Mouse (Mus musculus) A20 (cell line): ENCODE measurements around the gene Gm8994.

Experiments used
- DNase-seq: peaks from one replicate; pipeline ENCODE4 v3.0.0-alpha.2; 2011; ENCODE audit warnings: low read depth, low spot score

The Gm8994 gene

DNA sequence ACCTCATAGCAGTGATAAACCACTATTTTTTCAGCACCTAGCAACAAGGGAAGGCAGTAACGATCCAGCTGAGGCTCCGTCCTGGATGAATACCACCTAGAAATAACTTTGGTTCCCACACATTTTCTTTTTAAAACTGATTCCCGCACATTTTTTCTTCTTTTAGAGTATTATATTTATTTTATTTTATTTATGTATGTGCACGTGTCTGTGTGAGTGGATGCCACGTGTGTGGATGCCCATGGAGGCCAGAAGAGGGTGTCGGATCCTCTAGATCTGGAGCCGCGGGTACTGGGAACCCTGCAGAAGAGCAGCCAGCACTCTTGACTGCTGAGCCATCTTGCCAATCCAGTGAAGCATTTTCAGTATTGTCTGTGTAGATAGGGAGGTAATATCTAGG, 36.0 kb downstream of the Gm8994 start:
- no peak for DNase-seq

GRCm38 (mm10) chr6:136364008-136364407, 36.7 kb downstream of the Gm8994 start:
- DNase-seq, result no peak

DNA sequence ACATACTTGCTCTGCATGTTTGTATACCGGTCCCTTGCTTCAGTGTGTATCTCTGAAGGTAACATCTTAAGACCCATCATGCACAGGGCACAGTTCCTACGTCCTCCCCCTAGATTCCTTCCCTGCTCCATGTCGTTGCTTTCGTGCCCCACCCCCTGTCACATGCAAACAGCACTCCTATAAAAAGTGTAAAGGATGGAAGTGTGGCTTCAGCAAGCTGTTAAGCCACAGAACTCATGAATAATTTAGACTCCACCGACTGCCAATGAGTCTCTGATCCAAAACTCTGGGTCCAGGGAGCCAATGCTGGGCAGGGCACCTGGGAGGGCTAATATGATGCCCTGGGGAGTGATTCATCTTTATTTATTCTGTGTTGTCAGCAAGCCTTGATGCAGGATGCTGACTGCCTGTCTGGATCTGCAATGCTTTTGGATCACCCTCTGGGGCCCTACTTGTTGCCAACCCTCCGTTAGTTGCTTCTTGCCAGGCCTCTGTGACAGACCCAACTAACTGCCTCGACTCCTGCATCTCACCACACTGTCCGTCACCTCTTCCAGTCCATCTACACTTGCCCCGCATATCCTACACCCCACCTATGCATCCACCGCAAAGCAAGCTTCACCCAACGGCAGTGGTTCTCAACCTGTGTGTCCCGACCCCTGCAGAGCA, 37.2 kb downstream of the Gm8994 start:
- no peak for DNase-seq

DNA sequence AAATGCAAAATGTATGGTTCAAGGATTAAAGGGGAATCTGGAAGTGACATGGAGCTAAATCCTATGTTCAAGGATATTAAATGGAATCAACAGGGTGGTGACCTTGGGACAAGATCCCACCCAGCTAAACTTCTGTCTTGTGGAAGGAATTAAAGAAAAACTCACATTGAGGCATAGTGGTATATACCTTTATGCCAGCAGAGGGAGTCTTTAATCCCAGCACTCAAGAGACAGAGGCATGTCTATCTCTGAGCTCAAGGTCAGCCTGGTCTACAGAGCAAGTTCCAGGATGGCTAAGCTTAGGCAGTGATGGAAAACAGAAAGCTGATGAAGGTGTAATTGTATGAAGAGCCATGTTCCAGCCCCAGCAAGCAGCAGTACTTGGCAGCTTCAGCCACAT, 48.8 kb downstream of the Gm8994 start:
- peak; percentile 10 for DNase-seq
